Mouse (Mus musculus) lung, adult 2 months (tissue): ENCODE measurements at regions not wholly inside any gene's neighbourhood (a gene's known extent, or its start where the extent isn't known, plus 50 kb on each side); places are given as distances from the start of the nearest gene placed in this dataset.

ENCODE experiments used
- DNase-seq: peaks from one replicate; pipeline ENCODE4 v3.0.0; 2022
- H3K4me1 ChIP-seq: fragments of 200-500 bp; 2 replicates; pipeline ENCODE4 v1.6.1; 2011; ENCODE audit warnings: low read length; ENCODE audit not compliant: control insufficient read depth, insufficient read depth
- H3K4me3 ChIP-seq: fragments of 200-500 bp; replicated peaks from 2 replicates; pipeline ENCODE3; 2011; ENCODE audit warnings: low read depth, mild to moderate bottlenecking, control low read depth, low read length; ENCODE audit errors: extremely low read depth
- CTCF ChIP-seq: fragments of 200-500 bp; IDR thresholded peaks from 2 replicates; pipeline ENCODE4 v1.5.1; 2011; ENCODE audit warnings: mild to moderate bottlenecking, low read length, control low read depth; ENCODE audit not compliant: insufficient read depth
- POLR2A ChIP-seq: fragments of 200-500 bp; IDR thresholded peaks from 2 replicates; pipeline ENCODE4 v1.6.1; 2011; ENCODE audit warnings: low read depth, mild to moderate bottlenecking, control low read depth, low read length, borderline replicate concordance; ENCODE audit errors: extremely low read depth
- WGBS: fragments of 180-500 bp; shearing (Covaris S2); methylation state at CpG from one replicate; pipeline ENCODE4 v1.1.7; 2018; 5-methylcytosine and 5-hydroxymethylcytosine counted together

DNA sequence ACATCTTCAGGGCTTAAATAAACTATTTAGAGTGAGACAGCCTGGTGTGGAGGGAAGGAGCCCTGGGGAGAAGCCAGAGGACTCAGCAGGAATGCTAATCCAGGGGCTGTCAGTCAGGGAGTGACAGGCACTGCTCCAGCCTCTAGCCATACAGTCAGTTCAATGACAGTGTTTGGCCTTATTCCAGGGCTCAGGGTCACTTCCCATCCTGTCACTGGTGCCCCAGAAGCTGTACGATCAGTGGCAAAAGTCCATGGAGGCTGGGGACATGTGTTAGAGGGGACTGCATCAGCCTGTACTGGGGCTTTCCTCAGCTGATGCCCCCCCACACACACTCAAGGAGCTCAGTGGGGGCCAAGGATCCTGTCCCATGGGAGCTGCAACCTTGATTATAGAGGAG, 176.1 kb upstream of the 1700012A03Rik start:
- Histone ChIP-seq H3K4me3 (no peak overlapping the region), H3K4me1 (peaks cover under 1% of the 10 kb centered on the region; the same call in 1 of the 2 replicates)
- WGBS: 33% methylated on average over 1 of the region's 1 CpGs
- DNase-seq: no peak
- no peak for TF ChIP-seq POLR2A
- no peak for TF ChIP-seq CTCF

DNA sequence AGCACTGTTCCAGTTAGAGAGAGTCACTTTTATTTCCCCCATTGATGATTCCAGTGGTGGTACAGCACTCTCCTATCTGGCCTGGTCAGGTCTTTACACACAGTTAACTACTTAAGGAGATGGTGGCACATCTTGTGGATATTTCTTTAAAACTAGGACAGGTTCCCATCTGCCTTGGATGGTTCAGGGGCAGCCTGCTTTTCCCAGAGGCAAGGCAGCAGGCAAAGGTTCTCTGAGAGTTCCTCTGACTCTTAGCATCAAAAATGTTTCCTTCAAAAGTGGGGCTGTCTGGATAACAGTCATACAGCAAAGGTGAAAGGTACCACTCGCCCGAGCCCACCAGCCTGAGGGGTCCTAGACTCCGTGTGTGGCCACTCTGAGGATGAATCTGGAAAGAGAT, 178.3 kb upstream of the 1700012A03Rik start:
- WGBS: 77% methylated on average over 3 of the region's 3 CpGs
- Histone ChIP-seq H3K4me3 (no peak overlapping the region), H3K4me1 (no peaks in the 10 kb centered on the region)
- no peak for DNase-seq
- TF ChIP-seq POLR2A: no peak
- no peak for TF ChIP-seq CTCF

DNA sequence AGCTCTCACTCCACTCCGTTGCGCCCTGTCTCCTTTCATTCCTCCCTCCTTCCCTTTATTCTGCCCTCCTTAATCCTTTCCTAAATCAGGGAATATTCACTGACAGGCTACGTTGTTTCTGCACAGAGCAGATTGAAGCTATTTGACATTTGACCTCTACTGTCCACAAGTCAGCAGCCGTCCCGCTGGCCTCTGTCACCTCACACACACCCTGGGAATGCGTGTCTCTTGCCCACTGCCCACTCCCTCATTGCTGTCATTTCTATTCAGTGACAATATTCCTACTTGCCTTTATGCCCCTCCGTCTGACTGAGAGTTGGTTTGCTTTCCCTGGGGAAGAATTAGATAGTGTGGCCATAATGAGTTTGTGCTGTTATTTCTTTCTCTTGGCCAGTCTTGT, 188.1 kb upstream of the 1700012A03Rik start:
- 48% methylated on average over 7 of the region's 7 CpGs for WGBS

DNA sequence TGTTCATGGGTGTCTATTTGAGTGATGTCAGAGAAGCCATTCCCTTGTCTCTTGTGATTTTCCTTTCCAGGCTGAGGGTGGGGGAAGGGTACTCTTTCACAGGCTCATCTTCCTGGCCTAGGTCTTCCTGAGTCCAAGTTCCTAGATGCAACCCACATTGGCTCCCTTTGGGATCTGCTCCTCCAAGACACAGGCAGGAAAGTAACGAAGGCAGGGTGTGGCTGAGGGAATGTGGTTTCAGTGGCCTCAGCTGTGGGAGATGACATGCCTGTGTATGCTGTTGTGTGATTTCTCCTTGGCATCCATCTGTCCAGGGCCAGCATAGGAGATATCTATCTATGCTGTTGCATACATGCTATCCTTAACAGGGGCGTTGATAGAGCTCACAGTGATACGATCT, 190.4 kb upstream of the 1700012A03Rik start:
- TF ChIP-seq CTCF (no peak), POLR2A (no peak)

More for the DNA sequence above, 188.1 kb upstream of the 1700012A03Rik start:
- no peaks in the 10 kb centered on the region for H3K4me1 ChIP-seq
- DNase-seq: no peak
- H3K4me3 ChIP-seq: no peak overlapping the region
- TF ChIP-seq CTCF: no peak
- no peak for TF ChIP-seq POLR2A

DNA sequence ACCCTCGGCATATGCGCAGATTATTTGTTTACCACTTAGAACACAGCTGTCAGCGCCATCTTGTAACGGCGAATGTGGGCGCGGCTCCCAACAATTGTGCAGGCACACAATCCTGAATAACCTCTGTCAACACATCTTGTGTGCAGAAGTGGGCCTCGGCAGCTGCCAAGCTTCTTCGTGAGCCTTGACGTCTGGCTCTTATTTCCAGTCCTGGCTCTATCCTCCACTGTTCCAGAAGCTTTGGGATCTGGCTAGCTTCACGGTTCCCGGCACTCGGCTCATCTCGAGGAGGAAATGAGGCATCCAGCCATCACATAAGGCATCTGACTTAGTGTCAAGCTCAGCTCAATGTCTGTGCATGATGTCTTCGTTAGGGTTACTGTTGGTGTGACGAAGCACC, 195.8 kb upstream of the 1700012A03Rik start:
- Histone ChIP-seq H3K4me1 (no peaks in the 10 kb centered on the region), H3K4me3 (no peak overlapping the region)
- no peak for DNase-seq
- no peak for TF ChIP-seq POLR2A
- no peak for TF ChIP-seq CTCF
- WGBS: 92% methylated on average over 16 of the region's 16 CpGs

More for the DNA sequence above, 190.4 kb upstream of the 1700012A03Rik start:
- H3K4me3 ChIP-seq: no peak overlapping the region
- H3K4me1 ChIP-seq: no peaks in the 10 kb centered on the region
- 73% methylated on average over 3 of the region's 3 CpGs for WGBS
- DNase-seq: no peak

DNA sequence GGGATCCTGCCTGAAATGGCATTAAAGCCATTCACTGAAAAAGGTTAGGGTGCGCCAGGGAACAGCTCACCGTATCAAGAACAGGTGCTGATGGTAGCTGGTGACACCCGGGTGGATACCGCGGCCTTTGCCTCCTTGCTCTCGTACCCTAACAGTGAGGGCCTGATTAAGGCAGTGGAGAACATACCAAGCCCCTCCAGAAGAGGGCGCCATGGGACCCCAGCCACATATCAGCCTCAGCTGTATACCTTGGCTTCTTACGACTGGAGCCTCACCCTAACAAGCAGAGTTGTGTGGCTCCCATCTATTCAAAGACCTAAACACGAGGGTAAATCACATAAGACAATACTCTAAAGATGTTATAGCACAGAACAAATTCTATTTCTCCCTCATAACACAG, 203.7 kb upstream of the 1700012A03Rik start:
- DNase-seq: no peak
- WGBS: 83% methylated on average over 9 of the region's 9 CpGs
- Histone ChIP-seq H3K4me1 (no peaks in the 10 kb centered on the region), H3K4me3 (no peak overlapping the region)
- no peak for TF ChIP-seq CTCF
- TF ChIP-seq POLR2A: no peak

DNA sequence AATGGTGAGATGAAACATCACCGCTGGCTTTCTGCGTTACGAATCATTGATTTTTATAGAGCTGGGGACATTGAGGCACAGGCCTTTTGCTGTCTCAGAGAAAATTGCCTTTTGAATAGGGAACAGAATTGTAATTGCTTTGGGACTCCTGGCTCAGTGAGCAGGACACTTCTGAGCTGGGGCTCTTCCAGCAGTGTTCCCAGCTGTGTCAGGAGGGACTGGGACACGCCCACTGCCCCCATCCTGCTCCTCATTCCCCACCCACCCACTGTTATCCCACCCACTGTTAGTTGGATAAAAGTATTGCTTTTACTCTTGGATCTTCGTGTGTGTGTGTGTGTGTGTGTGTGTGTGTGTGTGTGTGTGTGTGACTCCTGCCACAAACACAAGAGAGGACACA, 204.4 kb upstream of the 1700012A03Rik start:
- no peak overlapping the region for H3K4me3 ChIP-seq
- no peak for TF ChIP-seq POLR2A
- TF ChIP-seq CTCF: no peak
- 76% methylated on average over 5 of the region's 5 CpGs for WGBS
- H3K4me1 ChIP-seq: no peaks in the 10 kb centered on the region
- DNase-seq: no peak

DNA sequence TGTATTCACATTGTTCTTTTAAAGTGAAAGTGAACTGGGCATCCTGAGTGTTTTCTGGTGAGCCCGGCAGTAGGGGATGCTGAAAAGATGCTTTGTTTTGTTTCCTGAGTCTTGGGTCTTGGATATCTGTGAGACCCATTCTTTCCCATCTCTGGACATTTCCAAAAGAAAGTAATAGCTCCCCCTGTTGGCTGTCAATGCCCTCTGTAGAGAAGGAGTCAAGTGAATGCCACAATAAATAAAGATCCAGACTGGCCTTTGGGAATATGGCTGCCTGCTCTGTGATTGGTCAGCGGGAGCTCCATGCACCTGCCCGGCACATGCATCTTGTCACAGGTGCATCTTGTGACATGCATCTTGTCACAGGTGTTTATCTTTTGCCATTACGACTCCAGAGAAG, 209.4 kb upstream of the 1700012A03Rik start:
- no peak overlapping the region for H3K4me3 ChIP-seq
- 80% methylated on average over 4 of the region's 4 CpGs for WGBS
- DNase-seq: no peak
- no peak for TF ChIP-seq POLR2A
- no peak for TF ChIP-seq CTCF
- no peaks in the 10 kb centered on the region for H3K4me1 ChIP-seq

DNA sequence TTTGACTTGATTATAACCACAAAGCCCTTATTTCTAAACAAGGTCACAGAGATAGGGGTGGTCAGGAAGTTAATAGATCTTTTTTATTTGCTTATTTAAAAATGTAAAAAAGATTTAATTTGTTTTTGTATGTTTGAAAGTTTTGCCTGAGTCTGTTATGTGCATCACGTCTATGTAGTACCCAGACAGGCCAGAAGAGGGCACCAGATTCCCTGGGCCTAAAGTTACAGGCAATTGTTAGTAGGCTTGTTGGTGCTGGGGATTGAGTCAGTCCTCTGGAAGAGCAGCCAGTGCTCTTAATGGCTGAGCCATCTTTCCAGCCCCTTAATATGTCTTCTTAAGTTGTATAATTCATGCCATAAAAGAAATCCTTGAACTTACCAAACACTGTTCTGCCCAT, 211.5 kb upstream of the 1700012A03Rik start:
- DNase-seq: no peak
- no peak overlapping the region for H3K4me3 ChIP-seq
- H3K4me1 ChIP-seq: no peaks in the 10 kb centered on the region
- TF ChIP-seq CTCF (peak; percentile 27; the same call in 1 of the 2 replicates), POLR2A (no peak)
- 54% methylated on average over 1 of the region's 1 CpGs for WGBS

DNA sequence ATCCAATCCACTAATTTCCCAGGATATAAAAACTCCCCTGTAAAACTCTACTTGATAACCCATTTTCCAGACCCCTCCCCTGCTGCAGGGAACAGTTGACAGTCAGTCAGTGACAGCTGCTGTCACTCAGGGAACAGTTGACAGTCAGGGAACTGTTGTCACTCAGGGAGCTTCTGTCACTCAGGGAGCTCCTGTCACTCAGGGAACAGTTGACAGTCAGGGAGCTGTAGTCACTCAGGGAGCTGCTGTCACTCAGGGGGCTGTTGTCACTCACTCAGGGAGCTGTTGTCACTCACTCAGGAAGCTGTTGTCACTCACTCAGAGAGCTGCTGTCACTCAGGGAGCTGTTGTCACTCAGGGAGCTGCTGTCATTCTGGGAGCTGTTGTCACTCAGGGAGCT, 214.3 kb upstream of the 1700012A03Rik start:
- TF ChIP-seq CTCF (no peak), POLR2A (no peak)
- Histone ChIP-seq H3K4me1 (no peaks in the 10 kb centered on the region), H3K4me3 (no peak overlapping the region)
- DNase-seq: no peak

DNA sequence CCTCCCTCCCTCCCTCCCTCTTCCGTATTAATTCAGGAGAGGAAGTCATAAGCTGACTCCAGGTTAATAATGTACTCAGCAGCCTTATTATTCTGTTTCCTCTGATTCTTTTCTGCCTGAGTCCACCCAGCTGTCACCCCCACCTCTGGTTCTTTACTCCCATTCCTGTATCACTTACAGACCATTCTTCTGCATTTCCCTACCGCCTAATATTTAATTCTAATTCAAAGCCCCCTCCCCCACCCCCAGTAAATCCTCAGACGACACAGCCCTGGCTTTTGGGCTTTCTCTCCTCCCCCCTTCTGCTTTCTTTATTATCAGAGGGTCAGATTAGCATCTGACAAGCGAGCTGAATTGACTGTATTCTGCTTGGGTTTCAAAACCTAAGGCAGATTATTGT, 215.5 kb upstream of the 1700012A03Rik start:
- H3K4me1 ChIP-seq: no peaks in the 10 kb centered on the region
- 8% methylated on average over 4 of the region's 4 CpGs for WGBS
- no peak for DNase-seq
- TF ChIP-seq CTCF (no peak), POLR2A (no peak)
- no peak overlapping the region for H3K4me3 ChIP-seq

DNA sequence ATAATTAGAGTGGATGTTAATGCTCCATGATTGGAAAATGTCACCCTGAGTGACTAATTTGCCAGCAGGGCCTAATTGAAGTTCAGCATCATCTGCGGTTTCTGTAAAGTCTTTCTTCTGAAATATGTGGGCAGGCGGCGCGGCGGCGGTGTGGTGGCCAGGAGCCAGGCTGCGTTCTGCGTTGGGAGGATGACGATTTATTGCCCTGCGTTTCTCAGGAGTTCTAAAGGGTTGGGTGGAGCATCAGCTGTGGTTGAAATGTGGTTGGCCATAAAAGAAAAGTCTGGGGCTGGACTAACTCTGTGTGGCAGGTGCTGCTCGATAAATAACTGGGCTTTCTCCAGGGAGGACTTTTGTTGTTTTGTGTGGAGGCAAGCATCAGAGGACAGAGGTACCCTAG, 219.4 kb upstream of the 1700012A03Rik start:
- TF ChIP-seq CTCF: no peak
- no peak for TF ChIP-seq POLR2A
- Histone ChIP-seq H3K4me3 (no peak overlapping the region), H3K4me1 (no peaks in the 10 kb centered on the region)
- WGBS: 76% methylated on average over 11 of the region's 11 CpGs
- DNase-seq: no peak
